Mouse (Mus musculus): Measurements from ENCODE around the gene Plscr2. TPM values are rescaled to one million over a fixed set of nuclear protein-coding genes. Genes with fewer than 3 reads are reported as not detected.

Plscr2 gene
- polyA plus RNA-seq, 1 experiment from 2014 or later: 11.6 TPM

DNA sequence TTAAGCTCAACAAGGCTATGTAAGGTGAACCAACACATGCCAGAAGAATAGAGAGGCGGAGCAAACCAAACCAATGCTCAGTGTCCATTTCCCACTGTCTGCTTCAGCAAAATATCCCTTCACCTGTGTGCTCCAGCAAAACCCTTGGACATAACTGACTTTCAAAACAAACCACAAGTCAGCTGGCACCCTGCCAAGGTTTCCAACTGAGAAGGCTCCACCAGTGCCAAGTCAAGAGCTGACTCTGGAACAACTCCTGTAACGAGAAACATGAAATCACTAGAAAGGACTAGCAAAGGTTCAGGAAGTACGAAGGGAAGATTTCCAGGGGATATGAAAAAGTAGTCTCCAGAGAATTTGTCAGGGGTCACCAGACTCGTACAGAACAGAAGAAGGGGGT is 4.5 kb upstream of the Plscr2 start:
- Histone ChIP-seq H3K27ac (ENCODE audit: low read depth, low read length) (no peak overlapping the region; the same call in 1 of the 2 replicates), H3K4me1 (ENCODE audit: control insufficient read depth, insufficient read depth, low read length) (peaks cover 32% of the 10 kb centered on the region), H3K4me2 (replicated peaks; ENCODE audit: low read depth, low read length) (no peak overlapping the region), H3K36me3 (ENCODE audit: control insufficient read depth, insufficient read depth, low read length) (peaks cover 13% of the 10 kb centered on the region; the same call in 1 of the 2 replicates), H3K9me3 (ENCODE audit: control insufficient read depth, low read length) (no peaks in the 10 kb centered on the region), H3K4me3 (ENCODE audit: low read length) (no peak overlapping the region), H3K27me3 (ENCODE audit: control insufficient read depth, insufficient read depth, low read length) (no peaks in the 10 kb centered on the region), H3K9ac (ENCODE audit: low read depth, low read length) (no peak overlapping the region)
- 45% methylated on average over 4 of the region's 4 CpGs for WGBS
- no peak for ATAC-seq (ENCODE audit: low FRiP score, low TSS enrichment)

DNA sequence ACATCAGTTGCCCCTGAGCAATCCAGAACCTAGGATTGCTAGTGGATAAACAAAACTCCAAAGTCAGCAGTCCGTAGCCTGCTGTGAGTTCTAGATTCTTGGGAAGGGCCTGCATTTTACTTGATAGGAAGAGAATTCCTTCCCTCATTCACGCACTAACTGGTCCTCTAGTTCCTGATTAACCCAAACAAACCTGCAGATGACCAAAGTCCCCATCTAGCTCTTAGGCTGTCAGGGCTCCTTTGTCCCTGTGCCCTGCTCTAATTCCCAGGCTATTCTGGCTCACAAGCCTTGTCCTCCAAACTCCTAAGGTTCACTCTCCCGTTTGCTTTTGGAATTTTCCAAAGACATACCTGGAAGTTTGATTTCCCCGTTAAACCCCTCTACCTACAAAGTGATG is 2.8 kb upstream of the Plscr2 start:
- no peak overlapping the region for H3K4me3 ChIP-seq (ENCODE audit: low read length)
- no peak for ATAC-seq (ENCODE audit: low FRiP score, low TSS enrichment)
- H3K27me3 ChIP-seq (ENCODE audit: control insufficient read depth, insufficient read depth, low read length): no peaks in the 10 kb centered on the region
- H3K36me3 ChIP-seq (ENCODE audit: control insufficient read depth, insufficient read depth, low read length): peaks cover 13% of the 10 kb centered on the region; the same call in 1 of the 2 replicates
- no peaks in the 10 kb centered on the region for H3K9me3 ChIP-seq (ENCODE audit: control insufficient read depth, low read length)
- peaks cover 35% of the 10 kb centered on the region for H3K4me1 ChIP-seq (ENCODE audit: control insufficient read depth, insufficient read depth, low read length)
- H3K27ac ChIP-seq (ENCODE audit: low read depth, low read length): no peak overlapping the region; the same call in 1 of the 2 replicates
- no peak overlapping the region for H3K9ac ChIP-seq (ENCODE audit: low read depth, low read length)
- H3K4me2 ChIP-seq (replicated peaks; ENCODE audit: low read depth, low read length): no peak overlapping the region
- 79% methylated on average over 4 of the region's 4 CpGs for WGBS

DNA sequence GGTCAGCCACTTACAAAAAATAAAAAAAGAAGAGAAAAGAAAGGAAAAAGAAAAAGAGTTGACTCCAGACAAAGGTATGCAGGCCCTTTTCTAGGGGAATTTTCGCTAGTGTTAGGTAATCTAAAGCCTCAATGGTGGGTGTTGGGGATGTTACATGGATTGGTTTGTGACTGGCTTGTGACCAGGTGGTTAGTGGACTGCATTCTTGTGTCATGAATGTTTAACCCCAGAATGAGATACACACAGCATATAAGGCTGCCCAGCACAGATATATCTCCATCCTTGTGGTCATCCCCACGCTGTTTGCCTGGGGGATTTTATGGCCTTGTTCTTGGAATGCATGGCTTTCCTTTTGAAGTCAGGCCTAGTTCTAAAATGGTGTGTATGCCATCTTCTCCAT is 2.1 kb upstream of the Plscr2 start:
- H3K27me3 ChIP-seq (ENCODE audit: control insufficient read depth, insufficient read depth, low read length): no peaks in the 10 kb centered on the region
- no peak overlapping the region; the same call in 1 of the 2 replicates for H3K27ac ChIP-seq (ENCODE audit: low read depth, low read length)
- ATAC-seq (ENCODE audit: low FRiP score, low TSS enrichment): no peak
- no peak overlapping the region for H3K4me3 ChIP-seq (ENCODE audit: low read length)
- no peak overlapping the region for H3K9ac ChIP-seq (ENCODE audit: low read depth, low read length)
- H3K9me3 ChIP-seq (ENCODE audit: control insufficient read depth, low read length): no peaks in the 10 kb centered on the region
- no peak overlapping the region for H3K4me2 ChIP-seq (replicated peaks; ENCODE audit: low read depth, low read length)
- H3K36me3 ChIP-seq (ENCODE audit: control insufficient read depth, insufficient read depth, low read length): peaks cover 12% of the 10 kb centered on the region; the same call in 1 of the 2 replicates
- peaks cover 35% of the 10 kb centered on the region for H3K4me1 ChIP-seq (ENCODE audit: control insufficient read depth, insufficient read depth, low read length)
- 76% methylated on average over 2 of the region's 2 CpGs for WGBS

DNA sequence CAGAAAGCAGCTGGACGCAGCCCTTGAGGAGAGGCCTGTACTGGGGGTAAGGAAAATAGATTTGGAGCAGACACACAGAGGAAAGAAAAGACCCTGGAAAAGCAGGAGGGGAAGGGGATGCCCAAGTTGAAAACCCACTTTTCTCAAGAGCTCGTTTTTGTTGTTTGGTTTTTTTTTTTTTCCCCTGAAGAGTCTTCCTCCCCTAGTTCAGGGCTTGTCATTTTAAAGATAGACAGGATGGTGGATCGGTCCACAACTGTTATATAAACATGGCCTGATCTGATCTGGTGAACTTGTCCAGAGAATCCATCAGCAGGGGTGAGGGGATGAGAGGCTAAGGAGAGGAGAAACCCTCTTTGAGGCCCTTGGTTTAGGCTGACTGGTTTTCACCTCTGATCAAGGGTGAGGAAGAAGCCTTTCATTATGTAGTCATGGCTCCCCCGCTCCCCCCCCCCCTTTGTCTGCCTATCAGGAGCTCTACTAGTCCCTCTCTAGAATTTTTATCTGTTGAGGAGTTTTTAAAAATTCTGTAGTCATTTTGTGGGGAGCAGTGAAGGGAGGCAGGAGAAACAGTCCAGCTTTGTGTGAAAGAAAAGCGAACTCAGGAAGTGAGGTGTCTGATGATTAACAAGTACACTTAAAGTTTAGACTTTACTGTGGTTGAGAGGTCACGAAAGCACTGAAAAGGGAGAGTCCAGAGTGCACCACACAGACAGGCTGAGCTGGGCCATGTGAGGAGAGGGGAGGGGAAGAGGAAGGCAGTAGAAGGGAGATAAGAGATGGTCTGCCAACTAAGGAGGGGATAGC is 1.2 kb upstream of the Plscr2 start:
- H3K36me3 ChIP-seq (ENCODE audit: control insufficient read depth, insufficient read depth, low read length): peaks cover 10% of the 10 kb centered on the region; the same call in 1 of the 2 replicates
- no peaks in the 10 kb centered on the region for H3K27me3 ChIP-seq (ENCODE audit: control insufficient read depth, insufficient read depth, low read length)
- peaks cover 35% of the 10 kb centered on the region for H3K4me1 ChIP-seq (ENCODE audit: control insufficient read depth, insufficient read depth, low read length)
- no peak overlapping the region for H3K4me3 ChIP-seq (ENCODE audit: low read length)
- no peak overlapping the region for H3K9ac ChIP-seq (ENCODE audit: low read depth, low read length)
- H3K27ac ChIP-seq (ENCODE audit: low read depth, low read length): peak overlapping the region; percentile 82
- no peak overlapping the region for H3K4me2 ChIP-seq (replicated peaks; ENCODE audit: low read depth, low read length)
- 25% methylated on average over 6 of the region's 6 CpGs for WGBS
- ATAC-seq (ENCODE audit: low FRiP score, low TSS enrichment): peak; percentile 88
- no peaks in the 10 kb centered on the region for H3K9me3 ChIP-seq (ENCODE audit: control insufficient read depth, low read length)

DNA sequence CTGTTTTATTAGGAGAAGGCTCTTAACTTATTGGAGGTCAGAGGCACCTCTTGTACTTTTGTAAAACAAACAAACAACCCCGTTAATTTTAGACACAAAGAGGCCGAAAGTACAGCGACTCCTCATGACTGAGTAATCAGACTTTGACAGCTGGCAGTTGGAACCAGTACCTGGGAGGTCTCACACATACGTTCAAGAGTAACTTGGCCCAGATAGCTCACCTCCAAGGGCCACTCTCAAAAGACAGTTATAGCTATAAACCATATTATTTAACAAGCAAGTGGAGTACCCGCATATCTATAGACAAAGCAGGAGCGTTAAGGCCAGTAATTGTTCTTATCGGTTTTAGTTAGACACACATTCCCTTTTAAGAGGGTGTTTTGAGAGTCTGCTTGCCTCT is 958 bp downstream of the Plscr2 start:
- WGBS: 49% methylated on average over 7 of the region's 7 CpGs
- no peaks in the 10 kb centered on the region; the same call in 1 of the 2 replicates for H3K36me3 ChIP-seq (ENCODE audit: control insufficient read depth, insufficient read depth, low read length)
- H3K27ac ChIP-seq (ENCODE audit: low read depth, low read length): peak overlapping the region; percentile 33

DNA sequence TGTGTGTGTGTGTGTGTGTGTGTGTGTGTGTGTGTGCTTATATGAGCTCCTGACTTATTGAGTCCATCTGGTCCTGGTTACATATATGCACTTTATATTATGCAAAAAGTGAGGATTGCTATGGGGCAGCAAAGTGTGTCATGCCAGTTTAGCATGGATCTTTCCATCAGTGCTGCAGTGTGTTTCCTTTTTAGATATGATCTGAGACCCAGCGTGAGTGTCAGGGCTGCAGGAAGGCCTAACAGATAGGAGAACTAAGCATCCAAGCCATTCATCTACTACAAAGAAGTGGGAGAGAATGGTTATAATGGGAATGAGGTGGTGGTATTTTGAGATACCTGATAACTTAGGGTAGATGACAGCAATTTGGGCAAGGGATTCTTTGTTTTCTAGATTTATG is 4.6 kb downstream of the Plscr2 start:
- WGBS: 81% methylated on average over 1 of the region's 1 CpGs
- H3K9me3 ChIP-seq (ENCODE audit: control insufficient read depth, low read length): no peaks in the 10 kb centered on the region
- H3K4me3 ChIP-seq (ENCODE audit: low read length): no peak overlapping the region

More for the DNA sequence above, 958 bp downstream of the Plscr2 start:
- H3K4me3 ChIP-seq (ENCODE audit: low read length): no peak overlapping the region
- peaks cover 35% of the 10 kb centered on the region for H3K4me1 ChIP-seq (ENCODE audit: control insufficient read depth, insufficient read depth, low read length)
- no peak overlapping the region for H3K4me2 ChIP-seq (replicated peaks; ENCODE audit: low read depth, low read length)
- H3K27me3 ChIP-seq (ENCODE audit: control insufficient read depth, insufficient read depth, low read length): no peaks in the 10 kb centered on the region
- no peak overlapping the region for H3K9ac ChIP-seq (ENCODE audit: low read depth, low read length)
- no peaks in the 10 kb centered on the region for H3K9me3 ChIP-seq (ENCODE audit: control insufficient read depth, low read length)
- ATAC-seq (ENCODE audit: low FRiP score, low TSS enrichment): peak; percentile 34; the same call in 1 of the 2 replicates

DNA sequence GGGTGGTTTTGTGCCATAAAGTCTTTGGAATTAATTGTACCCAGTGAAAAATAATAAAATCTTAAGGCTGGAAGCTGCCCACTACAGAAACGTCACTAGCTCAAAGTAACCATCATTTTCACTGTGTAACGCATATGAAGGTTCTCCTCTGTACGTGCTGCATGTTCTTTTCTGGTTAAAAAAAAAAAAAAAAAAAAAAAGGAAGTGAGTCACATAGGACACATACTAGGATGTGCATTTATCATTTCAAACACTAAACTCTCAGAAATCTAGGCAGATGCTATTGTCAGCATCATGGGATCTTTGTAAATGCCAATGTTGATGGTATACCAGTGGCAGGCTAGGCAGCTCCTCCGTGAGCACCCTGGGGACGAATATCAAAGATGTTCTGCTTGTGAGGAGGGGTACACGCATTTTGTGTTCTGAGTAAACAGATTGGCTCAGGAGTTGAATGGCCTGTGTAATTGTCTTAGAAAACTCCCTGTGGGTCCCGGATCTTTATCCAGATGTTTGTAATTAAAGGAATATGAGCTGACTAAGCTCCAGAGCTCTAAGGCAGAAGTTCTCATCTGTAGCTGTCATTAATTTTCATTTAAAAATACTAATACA is 7.3 kb downstream of the Plscr2 start:
- H3K27me3 ChIP-seq (ENCODE audit: control insufficient read depth, insufficient read depth, low read length): no peaks in the 10 kb centered on the region
- no peak overlapping the region for H3K9ac ChIP-seq (ENCODE audit: low read depth, low read length)
- no peaks in the 10 kb centered on the region for H3K4me1 ChIP-seq (ENCODE audit: control insufficient read depth, insufficient read depth, low read length)
- H3K36me3 ChIP-seq (ENCODE audit: control insufficient read depth, insufficient read depth, low read length): no peaks in the 10 kb centered on the region
- no peak overlapping the region for H3K27ac ChIP-seq (ENCODE audit: low read depth, low read length)
- no peaks in the 10 kb centered on the region for H3K9me3 ChIP-seq (ENCODE audit: control insufficient read depth, low read length)
- H3K4me3 ChIP-seq (ENCODE audit: low read length): no peak overlapping the region
- 48% methylated on average over 7 of the region's 7 CpGs for WGBS
- no peak overlapping the region for H3K4me2 ChIP-seq (replicated peaks; ENCODE audit: low read depth, low read length)
- no peak for ATAC-seq (ENCODE audit: low FRiP score, low TSS enrichment)

More for the DNA sequence above, 4.6 kb downstream of the Plscr2 start:
- Histone ChIP-seq H3K36me3 (ENCODE audit: control insufficient read depth, insufficient read depth, low read length) (no peaks in the 10 kb centered on the region), H3K27me3 (ENCODE audit: control insufficient read depth, insufficient read depth, low read length) (no peaks in the 10 kb centered on the region), H3K27ac (ENCODE audit: low read depth, low read length) (no peak overlapping the region), H3K4me1 (ENCODE audit: control insufficient read depth, insufficient read depth, low read length) (peaks cover 11% of the 10 kb centered on the region; the same call in 1 of the 2 replicates), H3K9ac (ENCODE audit: low read depth, low read length) (no peak overlapping the region), H3K4me2 (replicated peaks; ENCODE audit: low read depth, low read length) (no peak overlapping the region)
- ATAC-seq (ENCODE audit: low FRiP score, low TSS enrichment): no peak

DNA sequence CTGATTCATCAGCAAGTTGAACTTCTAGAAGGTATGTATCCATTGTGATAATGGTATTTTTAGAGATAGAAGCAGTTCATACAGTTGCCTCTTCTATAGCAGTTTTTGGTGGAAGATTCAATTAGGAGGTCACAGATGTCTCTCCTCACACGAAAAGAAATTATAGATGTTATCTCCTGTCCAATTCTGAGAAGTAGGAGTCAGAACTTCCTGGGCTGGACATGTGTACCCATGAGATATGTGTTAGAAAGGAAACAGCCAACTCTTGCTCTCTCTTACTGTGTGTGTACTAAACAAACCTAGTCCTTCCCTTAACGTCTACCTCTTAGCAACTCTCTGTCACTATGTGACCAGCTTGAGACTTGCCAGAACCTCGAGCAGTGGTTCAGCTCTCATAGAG is 14.3 kb downstream of the Plscr2 start:
- Histone ChIP-seq H3K27ac (ENCODE audit: low read depth, low read length) (no peak overlapping the region), H3K9ac (ENCODE audit: low read depth, low read length) (no peak overlapping the region), H3K36me3 (ENCODE audit: control insufficient read depth, insufficient read depth, low read length) (no peaks in the 10 kb centered on the region), H3K4me2 (replicated peaks; ENCODE audit: low read depth, low read length) (no peak overlapping the region), H3K9me3 (ENCODE audit: control insufficient read depth, low read length) (no peaks in the 10 kb centered on the region), H3K4me1 (ENCODE audit: control insufficient read depth, insufficient read depth, low read length) (peaks cover 10% of the 10 kb centered on the region), H3K4me3 (ENCODE audit: low read length) (no peak overlapping the region), H3K27me3 (ENCODE audit: control insufficient read depth, insufficient read depth, low read length) (no peaks in the 10 kb centered on the region)
- no peak for ATAC-seq (ENCODE audit: low FRiP score, low TSS enrichment)
- WGBS: 72% methylated on average over 3 of the region's 3 CpGs

DNA sequence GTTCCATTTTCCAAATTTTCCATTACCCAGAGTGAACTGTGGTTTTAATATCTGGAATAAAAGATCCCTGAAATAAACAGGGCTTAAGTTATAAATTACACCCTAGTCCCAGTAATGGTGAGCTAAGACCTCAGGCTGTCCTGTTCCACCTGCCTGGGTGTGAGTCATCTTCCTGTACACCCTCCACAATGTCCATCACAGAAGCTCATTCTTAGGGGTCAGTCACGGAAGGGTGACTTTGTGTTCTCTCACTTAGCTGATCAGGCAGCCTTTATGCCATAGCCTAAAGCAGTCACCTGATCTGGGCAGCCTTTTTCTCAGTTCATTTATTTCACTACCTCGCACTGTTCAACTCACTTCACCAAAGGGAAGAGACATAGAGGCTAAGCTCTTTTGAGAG is 16.8 kb downstream of the Plscr2 start:
- Histone ChIP-seq H3K4me1 (ENCODE audit: control insufficient read depth, insufficient read depth, low read length) (peaks cover 10% of the 10 kb centered on the region), H3K27ac (ENCODE audit: low read depth, low read length) (no peak overlapping the region), H3K4me2 (replicated peaks; ENCODE audit: low read depth, low read length) (no peak overlapping the region), H3K9me3 (ENCODE audit: control insufficient read depth, low read length) (no peaks in the 10 kb centered on the region), H3K36me3 (ENCODE audit: control insufficient read depth, insufficient read depth, low read length) (no peaks in the 10 kb centered on the region), H3K9ac (ENCODE audit: low read depth, low read length) (no peak overlapping the region), H3K4me3 (ENCODE audit: low read length) (no peak overlapping the region), H3K27me3 (ENCODE audit: control insufficient read depth, insufficient read depth, low read length) (no peaks in the 10 kb centered on the region)
- WGBS: 54% methylated on average over 2 of the region's 2 CpGs
- peak; percentile 98 for ATAC-seq (ENCODE audit: low FRiP score, low TSS enrichment)
